Comparison of ENCODE assay signal across 25 mouse cellular contexts in the genomic region with DNA sequence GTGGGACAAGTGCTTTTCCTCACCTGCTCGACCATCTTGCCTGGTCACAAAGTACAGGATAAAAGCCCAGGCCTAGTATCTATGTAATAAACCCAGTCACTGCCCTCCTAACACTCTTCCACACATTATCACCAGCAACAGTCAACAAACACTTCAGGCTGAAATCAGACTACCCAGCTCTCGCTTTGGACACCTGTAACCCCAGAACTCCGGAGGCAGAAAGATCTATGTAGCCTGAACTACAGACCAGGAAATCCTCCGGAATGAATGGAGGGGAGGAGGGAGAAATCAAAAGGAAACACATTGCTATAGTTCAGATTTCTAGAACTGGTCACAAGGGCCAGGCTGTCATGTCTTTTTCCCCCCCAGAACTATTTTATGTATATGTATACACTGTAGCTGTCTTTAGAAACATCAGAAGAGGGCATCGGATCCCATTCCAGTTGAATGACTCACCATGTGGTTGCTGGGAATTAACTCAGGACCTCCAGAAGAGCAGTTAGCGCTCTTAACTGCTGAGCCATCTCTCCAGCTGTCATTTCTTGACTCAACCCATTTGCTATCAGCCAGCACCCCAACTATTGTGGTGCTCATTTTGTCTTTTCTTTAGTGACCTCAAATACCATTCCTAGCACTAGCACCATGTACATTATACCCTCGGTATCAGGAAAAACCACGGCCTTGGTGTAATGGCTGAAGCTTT. TPM values are rescaled to one million over a fixed set of nuclear protein-coding genes. Genes with fewer than 3 reads are reported as not detected.
DNase-seq lines count a peak whose midpoint lies in the region; ATAC-seq and TF ChIP-seq lines count a peak whose summit lies in the region.
"Had no signal": no experiment of that assay in that cellular context is flagged by ENCODE, and none has a peak within 500 bp of the region (broad histone marks: within the 10 kb centered on the region; RNA-seq: fewer than 3 reads in every experiment).

No protein-coding gene starts in this region.

- H3K27ac ChIP-seq in embryonic facial prominence, embryonic 13.5 days, result no peak overlapping the region
- no peak overlapping the region for H3K27ac ChIP-seq in embryonic facial prominence, embryonic 10.5 days (replicated peaks)
- H3K27ac ChIP-seq in lung, embryonic 14.5 days (ENCODE audit: low read depth), result no peak overlapping the region
- H3K27ac ChIP-seq: embryonic facial prominence, embryonic 15.5 days; forebrain, embryonic 10.5 days; gastrocnemius, adult 2 months; heart, embryonic 13.5 days; hindbrain, embryonic 15.5 days had no signal

- no peak for TF ChIP-seq CTCF in lung, embryonic 14.5 days (IDR thresholded peaks at IDR 0.05; ENCODE audit: low read depth)

- H3K79me2 ChIP-seq in myocyte (ENCODE audit: control insufficient read depth, insufficient read depth), result no peaks in the 10 kb centered on the region

- H3K4me3 ChIP-seq in embryonic facial prominence, embryonic 13.5 days, result no peak overlapping the region
- H3K4me3 ChIP-seq in embryonic facial prominence, embryonic 10.5 days, result no peak overlapping the region
- no peak overlapping the region for H3K4me3 ChIP-seq in lung, embryonic 14.5 days (ENCODE audit: low read depth, low read length)
- H3K4me3 ChIP-seq in myocyte, result no peak overlapping the region
- H3K4me3 ChIP-seq: embryonic facial prominence, embryonic 15.5 days; erythroblast, embryonic 14.5 days; forebrain, embryonic 10.5 days; gastrocnemius, adult 2 months; heart, embryonic 13.5 days; hindbrain, embryonic 15.5 days had no signal

- no peak overlapping the region for H3K4me2 ChIP-seq in embryonic facial prominence, embryonic 13.5 days
- H3K4me2 ChIP-seq in lung, embryonic 14.5 days, result no peak overlapping the region
- H3K4me2 ChIP-seq in myocyte (ENCODE audit: low read depth), result no peak overlapping the region
- H3K4me2 ChIP-seq: embryonic facial prominence, embryonic 15.5 days; heart, embryonic 13.5 days; hindbrain, embryonic 15.5 days had no signal

- DNase-seq in embryonic facial prominence, embryonic 10.5 days (ENCODE audit: low spot score), result no peak
- no peak for DNase-seq in lung, embryonic 14.5 days
- no peak for DNase-seq in lung, postnatal 36 days
- DNase-seq in NIH3T3 (ENCODE audit: low read depth), result peak; percentile 57
- DNase-seq in thymus, postnatal 14 days, result no peak
- DNase-seq in heart, postnatal 4 days, result no peak
- DNase-seq: adrenal gland, postnatal 14 days; cerebellum, adult 11-12 months; cerebellum, adult 9-10 months; cerebellum, postnatal 25 days; gastrocnemius, adult 2 months; gastrocnemius, postnatal 36 days; heart, adult 18-20 months; heart, postnatal 36 days had no signal

- TF ChIP-seq POLR2A in myocyte (IDR thresholded peaks at IDR 0.05; ENCODE audit: insufficient read length, low read depth), result no peak

- WGBS in embryonic facial prominence, embryonic 13.5 days, result 93% methylated on average over 8 of the region's 8 CpGs
- 90% methylated on average over 8 of the region's 8 CpGs for WGBS in embryonic facial prominence, embryonic 10.5 days
- WGBS in lung, embryonic 14.5 days, result 81% methylated on average over 8 of the region's 8 CpGs

- no peaks in the 10 kb centered on the region for H3K27me3 ChIP-seq in embryonic facial prominence, embryonic 13.5 days
- no peaks in the 10 kb centered on the region for H3K27me3 ChIP-seq in embryonic facial prominence, embryonic 10.5 days (replicated peaks; ENCODE audit: low read depth, poor library complexity, severe bottlenecking)
- no peaks in the 10 kb centered on the region for H3K27me3 ChIP-seq in lung, embryonic 14.5 days (ENCODE audit: insufficient read depth, low read length)
- H3K27me3 ChIP-seq in myocyte (ENCODE audit: control insufficient read depth, insufficient read depth, insufficient read length), result no peaks in the 10 kb centered on the region
- H3K27me3 ChIP-seq: embryonic facial prominence, embryonic 15.5 days; heart, embryonic 13.5 days; hindbrain, embryonic 15.5 days had no signal

- H3K9ac ChIP-seq in embryonic facial prominence, embryonic 13.5 days, result no peak overlapping the region
- H3K9ac ChIP-seq in lung, embryonic 14.5 days, result no peak overlapping the region
- H3K9ac ChIP-seq: embryonic facial prominence, embryonic 15.5 days; heart, embryonic 13.5 days; hindbrain, embryonic 15.5 days had no signal

- ATAC-seq in embryonic facial prominence, embryonic 13.5 days (ENCODE audit: insufficient number of reproducible peaks, insufficient read depth, low FRiP score, low TSS enrichment, low read depth), result 0 out of 2 replicates have a peak, but pooled peaks have one; percentile 10
- peak; percentile 22; the same call in 1 of the 2 replicates for ATAC-seq in lung, embryonic 14.5 days (ENCODE audit: insufficient read depth)
- ATAC-seq: activated CD4-positive, CD25-positive, alpha-beta regulatory T cell, adult 4 months; CD4-positive, CD25-positive, alpha-beta regulatory T cell, adult 4 months; intestine, embryonic 16.5 days had no signal

- H3K36me3 ChIP-seq in embryonic facial prominence, embryonic 13.5 days, result peaks cover 34% of the 10 kb centered on the region
- peaks cover 44% of the 10 kb centered on the region for H3K36me3 ChIP-seq in embryonic facial prominence, embryonic 10.5 days (replicated peaks)
- peaks cover 28% of the 10 kb centered on the region for H3K36me3 ChIP-seq in lung, embryonic 14.5 days (ENCODE audit: insufficient read depth)
- H3K36me3 ChIP-seq in myocyte (ENCODE audit: control insufficient read depth, insufficient read depth), result peaks cover 28% of the 10 kb centered on the region

- no peak overlapping the region for H3ac ChIP-seq in myocyte (ENCODE audit: control insufficient read depth, insufficient read length)

- no peaks in the 10 kb centered on the region for H3K4me1 ChIP-seq in embryonic facial prominence, embryonic 13.5 days
- no peaks in the 10 kb centered on the region for H3K4me1 ChIP-seq in embryonic facial prominence, embryonic 10.5 days
- H3K4me1 ChIP-seq in lung, embryonic 14.5 days (ENCODE audit: insufficient read depth), result no peaks in the 10 kb centered on the region
- H3K4me1 ChIP-seq: embryonic facial prominence, embryonic 15.5 days; forebrain, embryonic 10.5 days; heart, embryonic 13.5 days; hindbrain, embryonic 15.5 days had no signal

- peaks cover 3% of the 10 kb centered on the region; the same call in 1 of the 2 replicates for H3K9me3 ChIP-seq in embryonic facial prominence, embryonic 13.5 days
- H3K9me3 ChIP-seq in embryonic facial prominence, embryonic 10.5 days, result no peaks in the 10 kb centered on the region
- no peaks in the 10 kb centered on the region for H3K9me3 ChIP-seq in lung, embryonic 14.5 days (ENCODE audit: low read depth, low read length)
- H3K9me3 ChIP-seq: embryonic facial prominence, embryonic 15.5 days; forebrain, embryonic 10.5 days; G1E; heart, embryonic 13.5 days; hindbrain, embryonic 15.5 days had no signal

TF ChIP-seq in myocyte, 11 proteins besides CTCF, POLR2A, EP300 and RAD21:
- TF ChIP-seq E2F4 (IDR thresholded peaks at IDR 0.05; ENCODE audit: insufficient read depth) (no peak), MYOD1 (IDR thresholded peaks at IDR 0.05; ENCODE audit: control insufficient read depth in 1 of 3, insufficient read length in 2 of 3, low read depth in 2 of 3) (peak in 2 of 3 experiments; percentile 56 to 57), TCF12 (IDR thresholded peaks at IDR 0.05; ENCODE audit: insufficient read depth, poor library complexity, severe bottlenecking) (no peak), REST (IDR thresholded peaks at IDR 0.05; ENCODE audit: insufficient read depth, insufficient read length) (no peak), TCF3 (IDR thresholded peaks at IDR 0.05; ENCODE audit: insufficient read length, low read depth) (no peak), POLR2AphosphoS2 (IDR thresholded peaks at IDR 0.05; ENCODE audit: insufficient read length, low read depth) (peak; percentile 46), CEBPB (IDR thresholded peaks at IDR 0.05; ENCODE audit: insufficient read depth, poor library complexity, severe bottlenecking) (0 out of 2 replicates have a peak, but pooled peaks have one; percentile 21), SRF (IDR thresholded peaks at IDR 0.05; ENCODE audit: control insufficient read depth, insufficient read length, low read depth) (no peak), MAX (IDR thresholded peaks at IDR 0.05; ENCODE audit: low read depth) (no peak), MYOG (IDR thresholded peaks at IDR 0.05; ENCODE audit: control insufficient read depth in 1 of 3, insufficient read depth in 1 of 3, insufficient read length in 2 of 3, low read depth in 2 of 3) (peak in 2 of 3 experiments; percentile 12 to 16), USF1 (IDR thresholded peaks at IDR 0.05; ENCODE audit: low read depth) (no peak)
TF ChIP-seq in myocyte: peak in this region for 4.

RNA-seq across cellular contexts. Expression of gene Morf4l1, which starts 29.7 kb away (rescaled TPM):
- polyA plus RNA-seq in embryonic facial prominence, embryonic 13.5 days (2015; fragmentation: Nextera tagmentation; extraction: Ambion mirVana), result 516 and 565 TPM in 2 replicates
- polyA plus RNA-seq in embryonic facial prominence, embryonic 10.5 days (2016; fragmentation: Nextera tagmentation; extraction: Ambion mirVana), result 515 and 519 TPM in 2 replicates
- 416 and 446 TPM in 2 replicates for polyA plus RNA-seq in lung, embryonic 14.5 days (2014; fragmentation: Nextera tagmentation; extraction: Ambion mirVana)
- polyA plus RNA-seq in myocyte (2012; fragmentation: generic; extraction: Trizol), result 204 TPM
- total RNA-seq in heart, postnatal 4 days (2021), result 100 to 1,000 TPM; 325 to 333 TPM

RNA-seq across cellular contexts. Expression of gene Ctsh, which starts 31.0 kb away (rescaled TPM):
- polyA plus RNA-seq in embryonic facial prominence, embryonic 13.5 days (2015; fragmentation: Nextera tagmentation; extraction: Ambion mirVana), result 16.4 and 18.9 TPM in 2 replicates
- 5.0 and 5.9 TPM in 2 replicates for polyA plus RNA-seq in embryonic facial prominence, embryonic 10.5 days (2016; fragmentation: Nextera tagmentation; extraction: Ambion mirVana)
- polyA plus RNA-seq in lung, embryonic 14.5 days (2014; fragmentation: Nextera tagmentation; extraction: Ambion mirVana), result 132 and 177 TPM in 2 replicates
- polyA plus RNA-seq in myocyte (2012; fragmentation: generic; extraction: Trizol), result 3.5 TPM
- 10 to 100 TPM; 41.3 to 46.8 TPM for total RNA-seq in heart, postnatal 4 days (2021)
- polyA plus RNA-seq: G1E had no signal
